Mouse (Mus musculus): ENCODE measurements at regions not wholly inside any gene's neighbourhood (a gene's known extent, or its start where the extent isn't known, plus 50 kb on each side); places are given as distances from the start of the nearest gene placed in this dataset.
A peak's percentile ranks its signal among the peaks of the same experiment; 100 is the strongest.

DNA sequence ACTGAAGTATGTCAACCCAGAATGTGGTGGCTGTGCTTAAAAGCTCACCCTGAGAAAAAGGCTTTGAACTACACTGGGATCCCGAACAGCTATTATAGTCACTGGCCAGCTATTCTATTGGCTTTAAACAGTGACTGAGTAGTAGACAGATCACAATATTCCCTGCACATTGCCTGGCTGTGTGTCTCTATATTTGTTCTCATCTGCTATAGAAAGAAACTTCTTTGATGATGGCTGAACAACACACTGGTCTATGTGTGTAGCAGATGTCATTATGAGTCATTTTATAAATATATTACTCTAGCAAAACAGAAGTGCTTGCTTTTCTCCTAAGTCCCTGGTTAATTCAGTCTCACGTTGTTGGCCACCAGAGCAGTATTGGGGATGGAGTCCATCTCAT lies 152.1 kb upstream of the Slco6d1 start:
- no peak for DNase-seq

- DNase-seq: no peak
Observed at GRCm38 (mm10) chr1:98270212-98270611, 150.7 kb upstream of the Slco6d1 start.

DNA sequence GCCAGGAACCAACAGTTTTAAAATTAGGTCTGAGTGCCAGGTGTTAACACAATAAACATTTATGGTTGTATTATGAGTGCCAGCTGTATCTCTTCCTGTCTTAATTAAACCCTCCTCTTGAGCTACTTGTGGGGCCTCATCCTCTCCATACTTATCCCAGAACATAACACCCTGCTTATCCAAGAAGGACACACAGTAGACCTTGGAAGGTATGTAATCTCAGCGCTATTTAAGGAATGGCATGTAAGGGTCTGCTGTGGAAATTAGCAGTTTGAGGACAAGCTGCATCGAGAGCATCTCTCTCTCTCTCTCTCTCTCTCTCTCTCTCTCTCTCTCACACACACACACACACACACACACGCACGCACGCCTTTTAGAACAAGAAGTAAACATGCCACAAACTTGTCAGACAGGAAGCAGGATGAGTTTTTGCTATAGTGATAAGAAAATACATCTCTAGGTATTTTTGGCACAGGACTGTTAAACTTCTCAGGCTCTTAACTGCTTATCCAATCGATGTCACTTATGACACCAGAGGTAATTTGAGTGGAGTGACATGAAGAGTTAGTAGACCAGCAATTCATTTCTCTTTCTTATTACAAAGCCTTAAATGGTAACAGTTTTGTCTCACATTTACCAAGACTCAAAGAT lies 146.8 kb upstream of the Slco6d1 start:
- no peak for DNase-seq

DNA sequence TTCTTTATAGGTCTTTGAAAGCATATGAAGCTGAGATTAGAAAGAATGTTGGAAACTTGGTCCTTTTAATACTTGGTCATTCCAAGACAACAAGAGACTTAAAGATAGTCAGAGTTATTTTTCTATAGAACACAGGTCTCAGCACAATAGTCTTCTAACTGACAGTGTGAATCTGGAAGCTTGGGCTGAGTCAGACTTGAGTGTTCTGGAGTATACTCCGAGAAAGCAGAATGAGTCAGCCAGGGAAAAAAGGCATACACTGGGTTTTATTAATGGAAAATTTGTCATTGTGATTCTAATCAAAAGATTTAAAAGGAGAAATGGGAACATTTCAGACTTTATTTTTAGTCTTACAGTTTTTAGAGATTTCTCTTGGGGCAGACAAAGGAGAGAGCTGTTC lies 145.4 kb upstream of the Slco6d1 start:
- peak; percentile 23 for DNase-seq

DNA sequence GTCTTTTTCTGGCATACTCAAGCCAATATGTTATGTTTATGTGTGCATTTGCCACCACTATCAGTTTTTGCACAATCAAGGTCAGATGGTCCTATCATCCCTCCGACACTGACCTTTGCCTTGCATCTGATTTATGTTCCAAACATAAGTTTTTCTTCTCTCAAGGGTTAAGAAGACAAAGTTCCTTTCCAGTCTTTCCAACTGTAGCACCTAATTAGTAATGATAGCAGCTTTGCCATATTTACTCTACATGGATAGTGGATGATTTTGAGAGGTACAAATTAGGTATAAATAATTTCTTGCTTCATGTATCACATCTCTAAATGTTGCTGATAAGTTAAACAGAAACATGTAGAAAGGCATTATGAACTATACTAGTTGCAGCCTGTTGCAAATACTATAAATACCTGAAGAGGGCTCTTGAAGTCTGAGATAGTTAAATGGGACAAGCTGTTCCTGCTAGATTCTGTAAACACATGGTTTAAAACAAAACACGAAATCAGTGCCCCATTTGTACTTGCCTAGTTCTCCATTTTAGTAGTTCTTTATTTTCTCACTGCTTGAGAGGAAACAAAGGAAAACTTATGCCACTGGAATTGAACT lies 141.4 kb upstream of the Slco6d1 start:
- peak; percentile 3 for DNase-seq

DNA sequence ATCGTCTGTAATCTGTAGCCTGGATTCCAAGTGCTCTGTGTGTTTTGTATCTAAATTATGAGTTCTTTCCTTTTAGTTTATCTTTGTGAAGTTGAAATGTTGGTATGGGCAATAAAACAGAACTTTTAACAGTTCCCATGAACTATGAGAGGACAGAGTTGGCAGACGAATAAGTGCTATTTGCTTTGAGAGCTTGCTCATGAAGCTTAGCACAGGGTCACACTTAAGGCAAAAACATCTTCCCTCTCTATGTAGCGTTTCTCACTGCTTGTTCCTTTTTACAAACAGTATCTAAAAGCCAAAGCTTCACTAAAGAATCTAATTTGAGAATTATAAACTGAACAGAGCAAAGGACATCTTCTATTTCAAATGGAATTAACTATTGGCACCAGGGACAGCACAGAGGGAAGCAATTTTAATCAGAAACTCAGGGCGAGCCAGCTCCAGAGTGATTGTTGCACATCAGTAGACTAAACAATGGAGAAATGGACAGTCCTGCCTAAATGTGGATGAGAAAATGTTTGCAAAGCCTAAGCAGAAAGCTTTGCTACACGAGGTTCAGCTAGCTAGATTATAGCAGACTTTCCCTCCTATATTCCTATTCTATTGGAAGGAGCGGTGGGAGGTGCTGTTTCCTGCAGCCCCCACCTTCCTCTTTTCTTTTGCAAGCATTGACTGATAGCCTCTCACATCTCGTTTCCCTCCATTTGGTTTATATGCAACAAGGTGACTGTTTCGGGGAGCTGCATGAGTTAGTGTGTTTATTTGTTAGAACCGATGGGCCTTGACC lies 140.5 kb upstream of the Slco6d1 start:
- no peak for DNase-seq

DNA sequence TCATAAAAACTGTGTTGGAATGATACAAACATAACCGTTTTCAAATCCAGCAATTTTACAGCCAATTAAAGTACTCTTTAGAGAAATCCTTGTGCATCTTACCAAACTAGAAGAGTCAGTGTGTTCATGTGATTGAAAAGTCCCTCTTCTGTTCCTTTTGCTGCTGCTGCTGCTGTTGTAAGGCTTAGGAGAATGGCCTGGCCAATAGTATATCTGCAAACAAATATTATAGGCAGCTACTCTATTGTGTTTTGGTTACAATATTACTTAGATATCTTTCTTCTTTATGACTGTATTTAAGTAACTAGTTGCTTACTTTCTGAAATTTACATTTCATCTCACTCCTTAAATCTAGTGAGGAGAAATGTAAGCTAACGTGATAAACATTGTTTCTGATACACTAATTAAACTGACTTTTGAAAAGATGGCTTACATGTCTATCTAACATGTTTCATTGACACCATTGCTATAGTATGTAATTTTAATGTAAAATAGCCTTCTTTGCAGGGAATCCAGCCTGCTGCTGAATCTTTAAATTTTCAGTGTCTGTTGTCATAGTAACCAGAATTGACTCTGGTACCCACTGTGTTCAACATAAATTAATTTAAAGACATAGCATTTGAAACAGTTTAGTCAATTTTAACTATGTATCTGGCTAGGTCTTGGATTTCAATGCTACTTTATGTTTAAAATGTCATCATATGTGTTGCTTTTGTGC lies 139.7 kb upstream of the Slco6d1 start:
- DNase-seq: peak; percentile 4

DNA sequence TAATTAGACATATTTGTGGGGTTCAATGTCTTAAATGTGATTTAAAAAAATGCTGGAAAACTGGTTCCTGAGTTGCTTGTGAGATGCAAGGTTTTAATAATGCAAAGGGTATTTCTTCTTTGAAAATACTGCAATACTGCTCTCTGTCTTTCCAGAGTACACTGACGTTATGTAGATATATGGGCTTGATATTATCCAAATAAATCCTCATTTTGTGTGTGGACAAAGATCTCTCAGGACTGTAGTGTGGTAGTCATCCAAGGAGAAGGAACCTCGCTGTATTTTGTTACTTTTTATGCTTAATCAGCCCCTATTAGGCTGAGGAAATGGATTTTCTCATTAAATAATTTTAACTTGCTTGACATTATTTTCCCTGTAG lies 139.2 kb upstream of the Slco6d1 start:
- DNase-seq: no peak

DNA sequence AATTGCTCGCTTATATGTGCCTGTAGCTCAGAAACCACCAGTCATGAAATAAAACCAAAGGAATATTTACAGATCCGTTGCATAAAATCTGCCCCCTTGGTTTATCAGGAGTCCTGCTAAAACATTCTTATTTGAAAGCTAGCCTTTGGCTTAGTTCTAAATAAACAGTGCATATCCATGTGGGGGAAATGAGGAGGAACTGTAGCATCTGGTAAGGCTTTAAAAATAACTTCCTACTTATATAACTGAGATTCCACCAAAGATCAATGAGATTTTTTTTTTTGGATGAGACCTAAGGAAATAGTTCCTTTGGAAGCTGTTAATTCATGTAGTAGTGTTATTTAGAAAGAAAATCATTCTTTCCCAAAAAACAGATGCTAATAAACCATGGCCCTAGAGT lies 117.8 kb upstream of the Slco6d1 start:
- no peak for DNase-seq

GRCm38 (mm10) chr1:98306363-98306762 lies 114.6 kb upstream of the Slco6d1 start:
- DNase-seq: no peak

DNA sequence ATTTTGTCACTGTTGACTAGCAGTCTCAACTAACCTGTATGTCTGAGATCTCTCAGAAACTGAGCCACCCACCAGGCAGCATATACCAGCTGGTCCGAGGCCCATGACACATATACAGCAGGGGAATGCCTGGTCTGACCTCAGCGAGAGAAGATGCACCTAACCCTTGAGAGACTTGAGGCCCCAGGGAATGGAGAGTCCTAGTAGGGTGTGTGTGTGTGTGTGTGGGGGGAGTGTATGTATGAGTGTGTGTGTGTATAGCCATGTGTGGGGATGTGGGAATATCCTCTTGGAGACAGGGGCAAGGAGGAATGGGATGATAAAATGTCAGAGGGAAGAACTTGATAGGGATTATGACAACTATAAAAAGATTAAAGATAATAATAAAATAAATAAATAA lies 113.4 kb upstream of the Slco6d1 start:
- DNase-seq: no peak

GRCm38 (mm10) chr1:98309894-98310293 lies 111.0 kb upstream of the Slco6d1 start:
- DNase-seq: no peak

GRCm38 (mm10) chr1:98350095-98350549 lies 70.8 kb upstream of the Slco6d1 start:
- DNase-seq: peak; percentile 10

GRCm38 (mm10) chr1:98350725-98351124 lies 70.2 kb upstream of the Slco6d1 start:
- no peak for DNase-seq

DNA sequence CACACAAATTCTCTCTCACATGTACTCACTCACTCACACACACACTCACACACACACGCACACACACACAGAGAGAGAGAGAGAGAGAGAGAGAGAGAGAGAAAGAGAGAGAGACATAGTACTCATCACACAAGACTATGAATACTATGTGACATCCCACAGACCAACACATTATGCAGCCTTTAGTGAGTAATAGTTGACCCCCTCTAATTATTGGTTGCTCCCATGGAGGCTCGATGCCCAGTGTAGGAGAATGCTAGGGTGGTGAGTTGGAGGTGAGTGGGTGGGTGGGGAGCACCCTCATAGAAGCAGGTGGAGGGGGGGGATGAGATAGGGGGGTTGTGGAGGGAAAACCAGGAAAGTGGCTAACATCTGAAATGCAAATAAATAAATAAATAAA lies 69.4 kb upstream of the Slco6d1 start:
- DNase-seq: no peak

Measured in adrenal gland, adult 2 months (tissue).